Mouse (Mus musculus) MEL (cell line): ENCODE data around the gene Smo. TPM values are rescaled to one million over a fixed set of nuclear protein-coding genes. Genes with fewer than 3 reads are reported as not detected.
"Not testable (repeated sequence)": the region's sequence is repeated elsewhere in the genome, so short reads cannot be mapped to it uniquely, and the experiment has no call there.

Experiments
- DNase-seq: peaks from one replicate; pipeline ENCODE4 v3.0.0; 2011; ENCODE audit warnings: low read depth, low spot score
- H3K27ac ChIP-seq: 2 replicates; pipeline ENCODE4 v1.5.1; 2012; ENCODE audit warnings: low read depth, mild to moderate bottlenecking, control low read depth, low read length, moderate library complexity; ENCODE audit not compliant: control insufficient read depth
- H3K27me3 ChIP-seq, 2 experiments: fragments of 150-350 bp in 1 of 2; sonication (generic) in 1 of 2; 2 replicates each; pipeline ENCODE4 v1.6.1; 2012; ENCODE audit warnings: low read length in 2 of 2, mild to moderate bottlenecking in 2 of 2, improper control_type of control experiment in 1 of 2, moderate library complexity in 1 of 2; ENCODE audit not compliant: insufficient read depth in 2 of 2, control insufficient read depth in 1 of 2
- H3K36me3 ChIP-seq, 2 experiments: 2 replicates each; pipeline ENCODE4 v1.6.1; 2012 to 2014; ENCODE audit warnings: low read length in 2 of 2, improper control_type of control experiment in 1 of 2, inconsistent platforms in 1 of 2, mild to moderate bottlenecking in 1 of 2; ENCODE audit not compliant: insufficient read depth in 2 of 2, control insufficient read depth in 1 of 2
- H3K4me1 ChIP-seq, 2 experiments: fragments of 150-350 bp in 1 of 2; sonication (generic) in 1 of 2; 2 replicates each; pipeline ENCODE4 v1.6.1; 2012; ENCODE audit warnings: low read length in 2 of 2, improper control_type of control experiment in 1 of 2, mild to moderate bottlenecking in 1 of 2; ENCODE audit not compliant: insufficient read depth in 2 of 2, control insufficient read depth in 1 of 2
- H3K4me3 ChIP-seq, 2 experiments: fragments of 150-350 bp in 1 of 2; sonication (generic) in 1 of 2; 2 replicates each; pipeline ENCODE4 v1.5.1; 2012; ENCODE audit warnings: low read depth in 2 of 2, low read length in 2 of 2, mild to moderate bottlenecking in 2 of 2, moderate library complexity in 2 of 2, control low read depth in 1 of 2, improper control_type of control experiment in 1 of 2; ENCODE audit not compliant: control insufficient read depth in 1 of 2, insufficient read depth in 1 of 2
- H3K79me2 ChIP-seq: 2 replicates; pipeline ENCODE4 v1.6.1; 2012; ENCODE audit warnings: mild to moderate bottlenecking, low read length, moderate library complexity; ENCODE audit not compliant: control insufficient read depth, poor library complexity, insufficient read depth
- H3K9ac ChIP-seq: 2 replicates; pipeline ENCODE4 v1.6.1; 2012; ENCODE audit warnings: low read depth, mild to moderate bottlenecking, control low read depth, low read length, moderate library complexity; ENCODE audit not compliant: control insufficient read depth, poor library complexity, severe bottlenecking
- H3K9me3 ChIP-seq: fragments of 150-350 bp; sonication (generic); replicated peaks from 2 replicates; pipeline ENCODE4 v1.6.1; 2012; ENCODE audit warnings: mild to moderate bottlenecking, low read length, improper control_type of control experiment, moderate library complexity; ENCODE audit not compliant: insufficient read depth
- CTCF ChIP-seq, 3 experiments: IDR thresholded peaks in 2 of 3; conservative IDR thresholded peaks in 1 of 3; 2 replicates each; pipeline ENCODE4 v1.5.1; 2011 to 2012; ENCODE audit warnings: low read length in 3 of 3, low read depth in 2 of 3, mild to moderate bottlenecking in 2 of 3, improper control_type of control experiment in 1 of 3, inconsistent platforms in 1 of 3, mixed read lengths in 1 of 3, moderate library complexity in 1 of 3; ENCODE audit not compliant: control insufficient read depth in 1 of 3, insufficient read depth in 1 of 3, poor library complexity in 1 of 3, severe bottlenecking in 1 of 3
- KAT2A ChIP-seq: conservative IDR thresholded peaks from 2 replicates; pipeline ENCODE4 v1.6.1; 2012; ENCODE audit warnings: low read depth, low read length, improper control_type of control experiment, inconsistent platforms
- MXI1 ChIP-seq: IDR thresholded peaks from 2 replicates; pipeline ENCODE4 v1.6.1; 2011; ENCODE audit warnings: mild to moderate bottlenecking, low read depth, low read length, improper control_type of control experiment
- MYB ChIP-seq: IDR thresholded peaks from 2 replicates; pipeline ENCODE4 v1.6.1; 2011; ENCODE audit warnings: mild to moderate bottlenecking, low read depth, low read length, improper control_type of control experiment
- NELFE ChIP-seq: IDR thresholded peaks from 2 replicates; pipeline ENCODE4 v1.6.1; 2011; ENCODE audit warnings: low read depth, low read length, improper control_type of control experiment
- NRF1 ChIP-seq: IDR thresholded peaks from 2 replicates; pipeline ENCODE4 v1.6.1; 2014; ENCODE audit warnings: low read depth, mild to moderate bottlenecking, inconsistent platforms, low read length, improper control_type of control experiment, moderate library complexity; ENCODE audit not compliant: poor library complexity, insufficient read depth, severe bottlenecking
- POLR2AphosphoS2 ChIP-seq: IDR thresholded peaks from 2 replicates; pipeline ENCODE4 v1.6.1; 2011; ENCODE audit warnings: low read length, improper control_type of control experiment
- RAD21 ChIP-seq: IDR thresholded peaks from 2 replicates; pipeline ENCODE4 v1.6.1; 2011; ENCODE audit warnings: mild to moderate bottlenecking, low read depth, low read length, improper control_type of control experiment
- RCOR1 ChIP-seq: IDR thresholded peaks from 2 replicates; pipeline ENCODE4 v1.6.1; 2012; ENCODE audit warnings: low read depth, mild to moderate bottlenecking, inconsistent platforms, low read length, improper control_type of control experiment
- SIN3A ChIP-seq: IDR thresholded peaks from 2 replicates; pipeline ENCODE4 v1.6.1; 2012; ENCODE audit warnings: low read length, improper control_type of control experiment, inconsistent platforms
- SMC3 ChIP-seq: IDR thresholded peaks from 2 replicates; pipeline ENCODE4 v1.6.1; 2011; ENCODE audit warnings: low read depth, low read length, improper control_type of control experiment
- USF1 ChIP-seq: IDR thresholded peaks from 2 replicates; pipeline ENCODE4 v1.6.1; 2014; ENCODE audit warnings: low read depth, mild to moderate bottlenecking, inconsistent platforms, low read length, improper control_type of control experiment, moderate library complexity
- ZC3H11A ChIP-seq: IDR thresholded peaks from 2 replicates; pipeline ENCODE4 v1.6.1; 2012; ENCODE audit warnings: low read depth, mild to moderate bottlenecking, inconsistent platforms, low read length, improper control_type of control experiment
- polyA plus RNA-seq, 2 experiments: library from polyadenylated mRNA; stranded (reverse) in 1 of 2; unstranded in 1 of 2; fragments of >175 nt in 1 of 2; fragments of >200 nt in 1 of 2; gene quantifications; 2 replicates each; pipeline versions ENCODE4 v1.2.1 to v1.2.4; 2012; ENCODE audit warnings: low replicate concordance in 2 of 2, low read depth in 1 of 2; ENCODE audit not compliant: insufficient read length in 2 of 2, insufficient read depth in 1 of 2, missing spikeins in 1 of 2
- total RNA-seq: library from RNA; depleted of rRNA; stranded (reverse); fragments of 300-350 nt; gene quantifications from 2 replicates; pipeline ENCODE4 v1.2.3, GENCODE M21; 2012

Gene Smo
- total and polyA plus RNA-seq, 3 experiments, result 62.6 to 83.7 TPM; not detected in 1

DNA sequence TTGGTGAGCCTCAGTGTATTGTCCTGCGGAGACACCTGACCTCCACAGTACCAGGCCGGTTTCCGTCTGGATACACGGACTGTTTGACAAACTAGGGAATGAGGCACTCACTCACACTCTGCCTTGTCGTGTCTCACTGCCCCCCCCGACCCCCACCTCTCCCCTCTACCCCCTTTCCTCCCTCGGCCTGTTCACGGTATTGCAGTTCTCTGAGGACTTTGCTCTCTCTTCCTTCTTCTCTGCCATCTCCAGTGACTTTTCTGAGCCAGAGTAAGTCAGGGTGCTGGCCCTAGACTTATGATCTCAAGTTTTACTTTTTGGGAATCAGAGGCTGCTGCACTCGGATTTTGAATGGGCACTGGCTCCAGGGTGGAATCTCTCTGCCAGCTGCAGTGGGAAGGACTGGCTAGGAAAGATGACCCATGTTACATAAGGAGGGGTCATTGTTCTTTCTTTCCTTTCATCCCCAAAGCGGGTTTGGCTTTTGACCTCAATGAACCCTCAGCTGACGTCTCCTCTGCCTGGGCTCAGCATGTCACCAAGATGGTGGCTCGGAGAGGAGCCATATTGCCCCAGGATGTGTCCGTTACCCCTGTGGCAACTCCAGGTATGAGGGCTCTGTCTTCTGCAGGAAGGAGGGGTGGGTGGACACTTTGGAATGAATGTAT, 23.8 kb downstream of the Smo start:
- H3K27me3 ChIP-seq, result no peaks in the 10 kb centered on the region
- DNase-seq, result no peak
- H3K9me3 ChIP-seq, result no peaks in the 10 kb centered on the region
- H3K27ac ChIP-seq, result no peak overlapping the region
- peaks cover 0 to 1% of the 10 kb centered on the region in 2 experiments; a peak in 1 of 4 replicates for H3K4me1 ChIP-seq
- H3K36me3 ChIP-seq, result peaks cover 1 to 3% of the 10 kb centered on the region in 2 experiments; a peak in 1 of 4 replicates
- H3K79me2 ChIP-seq, result no peaks in the 10 kb centered on the region
- TF ChIP-seq POLR2AphosphoS2, result no peak
- no peak for TF ChIP-seq RCOR1
- TF ChIP-seq SMC3, result no peak
- TF ChIP-seq MYB, result no peak
- H3K4me3 ChIP-seq, result no peak overlapping the region
- no peak overlapping the region for H3K9ac ChIP-seq

DNA sequence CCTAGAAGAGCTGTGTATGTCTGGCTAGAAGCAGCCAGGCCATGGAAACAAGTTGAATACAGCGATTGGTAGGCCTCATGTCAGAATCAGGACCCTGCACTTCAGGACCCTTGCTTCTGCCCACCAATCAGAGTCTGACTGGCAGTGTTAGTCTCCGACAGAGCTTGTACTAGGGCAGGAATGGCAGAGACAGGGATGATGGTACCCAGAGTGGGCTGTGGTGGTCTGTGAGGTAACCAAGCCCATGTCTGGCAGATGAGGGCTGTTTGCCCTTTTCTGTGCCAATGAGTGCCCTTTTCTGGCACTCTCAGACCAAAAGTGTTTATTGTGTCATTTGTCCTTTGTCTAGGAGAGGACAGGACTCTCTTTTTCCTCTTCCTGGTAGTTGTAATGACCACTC, 25.1 kb downstream of the Smo start:
- not testable (repeated sequence) for H3K9me3 ChIP-seq, H3K27me3 ChIP-seq, H3K4me1 ChIP-seq, H3K9ac ChIP-seq, DNase-seq, H3K36me3 ChIP-seq, H3K27ac ChIP-seq, H3K4me3 ChIP-seq, H3K79me2 ChIP-seq

DNA sequence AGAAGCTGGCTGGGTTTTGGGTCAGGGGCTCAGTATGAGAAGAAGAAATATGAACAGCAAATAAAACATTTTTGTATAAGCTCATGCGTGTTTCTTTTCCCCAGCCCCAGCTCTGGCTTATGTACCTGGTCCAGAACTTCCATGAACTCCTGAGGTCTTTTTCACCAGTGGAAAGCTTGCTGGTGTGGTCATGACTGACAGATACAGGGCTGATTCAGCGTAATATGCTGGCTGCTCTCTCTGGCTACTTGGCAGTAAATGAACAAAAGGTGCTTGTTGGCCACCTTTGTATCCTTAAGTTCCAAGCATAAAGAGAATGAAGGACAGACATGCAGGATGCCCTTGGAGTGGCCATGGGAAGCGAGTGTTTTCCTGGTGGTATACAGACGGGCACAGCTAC, 26.0 kb downstream of the Smo start:
- Histone ChIP-seq H3K79me2 (no peaks in the 10 kb centered on the region), H3K9me3 (no peaks in the 10 kb centered on the region), H3K27ac (no peak overlapping the region), H3K4me3 (no peak overlapping the region), H3K4me1 (peaks cover 0 to 3% of the 10 kb centered on the region in 2 experiments; a peak in 1 of 4 replicates), H3K9ac (no peak overlapping the region), H3K36me3 (peaks cover 1 to 3% of the 10 kb centered on the region in 2 experiments; a peak in 1 of 4 replicates), H3K27me3 (no peaks in the 10 kb centered on the region)
- no peak for TF ChIP-seq NRF1
- TF ChIP-seq SMC3, result no peak
- TF ChIP-seq NELFE, result no peak
- DNase-seq, result no peak

DNA sequence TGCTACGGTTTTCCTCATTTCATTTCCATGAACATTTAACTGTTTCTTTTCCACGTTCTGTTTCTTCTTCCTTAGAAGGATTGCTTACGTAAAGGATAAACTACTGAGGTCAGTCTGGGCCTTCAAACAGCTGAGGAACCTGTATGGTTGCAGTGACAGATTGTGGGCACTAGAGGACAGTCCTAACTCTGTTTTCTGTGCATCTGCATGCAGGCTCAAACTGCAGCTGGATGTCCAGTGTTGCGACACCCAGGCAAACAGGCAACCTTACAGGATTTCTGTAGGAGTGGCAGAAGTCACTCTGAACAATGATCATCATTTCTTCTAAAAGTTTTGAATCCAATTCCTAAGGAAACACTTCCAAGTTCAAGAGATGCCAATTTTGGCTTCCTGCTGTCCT, 27.2 kb downstream of the Smo start:
- H3K4me1 ChIP-seq, result peaks cover 0 to 3% of the 10 kb centered on the region in 2 experiments; a peak in 1 of 4 replicates
- H3K79me2 ChIP-seq, result no peaks in the 10 kb centered on the region
- peak; percentile 61 for DNase-seq
- H3K27me3 ChIP-seq, result no peaks in the 10 kb centered on the region
- no peak overlapping the region for H3K4me3 ChIP-seq
- no peak overlapping the region for H3K27ac ChIP-seq
- H3K9ac ChIP-seq, result no peak overlapping the region
- TF ChIP-seq SMC3 (peak; percentile 87), SIN3A (peak; percentile 46; the same call in 1 of the 2 replicates), ZC3H11A (peak; percentile 89), MXI1 (no peak), CTCF (IDR thresholded peaks at IDR 0.05 in 2 of 3, conservative IDR thresholded peaks at IDR 0.05 in 1 of 3; ENCODE audit: control insufficient read depth in 1 of 3, insufficient read depth in 1 of 3, low read depth in 2 of 3, low read length in 3 of 3, poor library complexity in 1 of 3, severe bottlenecking in 1 of 3) (peak; percentile 65 to 86 (median 82)), KAT2A (no peak), RAD21 (peak; percentile 83), USF1 (no peak)
- TF ChIP-seq, all 39 proteins: peak for 5
- no peaks in the 10 kb centered on the region for H3K9me3 ChIP-seq
- peaks cover 1 to 3% of the 10 kb centered on the region in 2 experiments; a peak in 2 of 4 replicates for H3K36me3 ChIP-seq
